Mouse (Mus musculus): Measurements from ENCODE around the gene Hbs1l. TPM values are rescaled to one million over a fixed set of nuclear protein-coding genes. Genes with fewer than 3 reads are reported as not detected.

Hbs1l gene
- polyA plus RNA-seq, 1 experiment from 2014 or later, result 142 TPM

DNA sequence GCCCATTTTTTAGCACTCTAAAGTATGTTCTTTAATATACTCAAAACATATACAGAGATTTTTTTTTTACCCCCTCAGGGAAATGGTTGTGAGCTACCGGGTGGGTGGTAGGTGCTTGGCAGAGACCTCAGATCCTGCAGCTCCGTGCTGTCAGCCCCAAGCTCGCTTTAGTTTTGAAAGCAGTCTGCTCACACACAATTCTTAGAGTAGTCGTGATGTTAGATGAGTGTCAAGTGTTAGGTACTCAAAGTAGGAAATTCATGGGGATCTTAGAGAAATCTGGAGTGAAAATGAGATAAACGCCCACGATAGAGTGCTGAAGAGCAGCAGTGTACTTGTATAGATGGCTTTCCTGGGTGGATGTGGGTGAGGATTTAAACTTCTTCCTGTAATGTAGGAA is 24.8 kb downstream of the Hbs1l start:
- H3K36me3 ChIP-seq (ENCODE audit: control insufficient read depth, insufficient read depth, low read length), result no peaks in the 10 kb centered on the region; the same call in 1 of the 2 replicates
- no peaks in the 10 kb centered on the region for H3K27me3 ChIP-seq (ENCODE audit: control insufficient read depth, insufficient read depth, low read length)
- WGBS, result 90% methylated on average over 6 of the region's 6 CpGs
- H3K9ac ChIP-seq (ENCODE audit: low read length), result no peak overlapping the region
- ATAC-seq (replicated peaks; ENCODE audit: low FRiP score) (no peak), DNase-seq (ENCODE audit: low spot score) (no peak)
- H3K4me2 ChIP-seq (ENCODE audit: low read depth, low read length, severe bottlenecking), result no peak overlapping the region
- no peak overlapping the region for H3K27ac ChIP-seq (ENCODE audit: low read depth, low read length)
- H3K9me3 ChIP-seq (ENCODE audit: control insufficient read depth, low read length), result no peaks in the 10 kb centered on the region
- no peaks in the 10 kb centered on the region for H3K4me1 ChIP-seq (replicated peaks; ENCODE audit: control insufficient read depth, insufficient read depth, low read length)
- no peak overlapping the region for H3K4me3 ChIP-seq (ENCODE audit: low read depth, low read length)

DNA sequence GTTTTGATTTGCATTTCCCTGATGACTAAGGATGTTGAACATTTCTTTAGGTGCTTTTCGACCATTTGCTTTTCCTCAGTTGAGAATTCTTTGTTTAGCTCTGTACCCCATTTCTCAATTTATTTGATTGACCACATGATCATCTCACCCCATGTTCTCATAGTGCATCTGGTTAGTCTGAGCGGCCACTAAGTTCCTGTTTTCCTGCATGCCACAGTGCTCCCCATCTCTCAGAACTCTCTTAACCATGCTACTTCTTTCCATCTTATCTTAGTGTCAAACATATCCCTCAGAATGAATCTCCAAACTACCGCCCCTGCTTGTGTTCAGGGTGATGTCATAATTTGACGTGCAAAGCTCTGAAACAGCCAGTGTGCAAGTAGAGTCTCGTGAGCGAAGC is 30.6 kb downstream of the Hbs1l start:
- WGBS, result 91% methylated on average over 6 of the region's 6 CpGs

DNA sequence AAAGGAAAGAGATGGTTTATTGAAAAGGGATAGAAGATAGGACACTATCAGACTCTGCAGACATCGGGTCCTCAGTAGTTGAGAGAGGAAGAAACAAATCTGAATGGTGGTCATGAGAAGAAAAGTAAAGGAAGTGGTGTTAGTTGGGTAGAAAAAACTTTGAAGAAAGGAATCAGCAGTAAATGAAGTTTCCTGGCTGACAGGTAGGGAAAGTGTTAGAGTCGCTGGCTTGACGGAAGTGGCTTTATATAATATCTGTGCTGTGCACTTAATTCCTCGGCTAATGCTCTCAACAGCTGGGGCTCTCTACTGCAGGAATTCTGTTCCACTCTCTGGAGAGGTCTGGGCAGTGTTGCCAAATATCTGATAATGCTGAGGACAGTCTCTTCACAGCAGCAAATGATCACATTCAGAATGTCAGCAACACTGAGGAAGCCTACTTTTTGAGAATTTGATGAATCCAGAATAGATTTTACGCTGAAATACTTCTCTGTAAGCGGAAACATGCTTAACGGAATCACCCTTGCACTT is 31.9 kb downstream of the Hbs1l start:
- 95% methylated on average over 7 of the region's 7 CpGs for WGBS
- H3K4me2 ChIP-seq (ENCODE audit: low read depth, low read length, severe bottlenecking), result no peak overlapping the region
- ATAC-seq (replicated peaks; ENCODE audit: low FRiP score), result no peak
- no peaks in the 10 kb centered on the region for H3K9me3 ChIP-seq (ENCODE audit: control insufficient read depth, low read length)
- no peak overlapping the region for H3K27ac ChIP-seq (ENCODE audit: low read depth, low read length)
- no peaks in the 10 kb centered on the region for H3K4me1 ChIP-seq (replicated peaks; ENCODE audit: control insufficient read depth, insufficient read depth, low read length)
- no peaks in the 10 kb centered on the region for H3K27me3 ChIP-seq (ENCODE audit: control insufficient read depth, insufficient read depth, low read length)
- no peak overlapping the region for H3K4me3 ChIP-seq (ENCODE audit: low read depth, low read length)
- H3K9ac ChIP-seq (ENCODE audit: low read length), result no peak overlapping the region
- no peaks in the 10 kb centered on the region for H3K36me3 ChIP-seq (ENCODE audit: control insufficient read depth, insufficient read depth, low read length)
- DNase-seq (ENCODE audit: low spot score), result no peak

More for the DNA sequence above, 30.6 kb downstream of the Hbs1l start:
- no peak overlapping the region for H3K4me2 ChIP-seq (ENCODE audit: low read depth, low read length, severe bottlenecking)
- no peak for ATAC-seq (replicated peaks; ENCODE audit: low FRiP score)
- H3K9me3 ChIP-seq (ENCODE audit: control insufficient read depth, low read length), result no peaks in the 10 kb centered on the region
- no peak overlapping the region for H3K9ac ChIP-seq (ENCODE audit: low read length)
- H3K36me3 ChIP-seq (ENCODE audit: control insufficient read depth, insufficient read depth, low read length), result no peaks in the 10 kb centered on the region
- H3K27me3 ChIP-seq (ENCODE audit: control insufficient read depth, insufficient read depth, low read length), result no peaks in the 10 kb centered on the region
- no peak overlapping the region for H3K4me3 ChIP-seq (ENCODE audit: low read depth, low read length)
- H3K27ac ChIP-seq (ENCODE audit: low read depth, low read length), result no peak overlapping the region
- DNase-seq (ENCODE audit: low spot score), result no peak
- no peaks in the 10 kb centered on the region for H3K4me1 ChIP-seq (replicated peaks; ENCODE audit: control insufficient read depth, insufficient read depth, low read length)

DNA sequence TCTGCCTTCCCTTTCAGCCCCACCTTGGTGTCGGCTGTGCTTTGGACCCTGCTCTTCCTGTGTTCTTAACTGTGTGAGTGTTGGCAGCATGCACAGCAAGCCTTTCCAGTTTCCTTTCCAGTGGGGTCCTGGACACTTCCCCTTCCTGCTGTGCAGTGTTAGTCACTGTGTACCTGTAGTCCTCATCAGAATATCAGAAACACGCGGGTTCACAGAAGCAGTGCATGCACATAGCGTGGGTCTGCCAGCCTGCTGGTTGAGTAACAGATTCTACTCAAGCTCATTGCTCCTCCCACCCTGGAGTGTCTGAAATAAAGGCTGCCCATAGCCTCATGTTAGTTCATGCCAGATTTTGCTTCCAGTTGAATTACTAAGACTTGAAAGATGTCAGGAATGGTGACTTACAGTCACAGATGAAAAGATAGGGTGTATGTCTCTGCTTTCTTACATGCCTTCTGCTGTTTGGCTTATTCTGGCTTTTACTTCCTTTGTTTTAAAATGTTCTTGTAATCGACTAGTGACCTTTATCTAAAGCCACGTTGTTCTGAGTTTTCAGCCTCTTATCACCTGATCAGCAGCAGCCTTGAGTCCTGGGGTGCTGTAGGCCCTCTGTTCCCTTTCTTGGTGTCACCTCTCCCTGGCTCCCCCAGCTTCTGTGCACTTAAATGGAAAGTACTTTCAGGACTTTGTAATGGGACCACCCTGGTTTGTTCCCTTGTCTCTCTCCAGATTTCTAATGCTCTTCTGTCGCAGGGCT is 38.7 kb downstream of the Hbs1l start:
- DNase-seq (ENCODE audit: low spot score), result no peak
- Histone ChIP-seq H3K4me2 (ENCODE audit: low read depth, low read length, severe bottlenecking) (no peak overlapping the region), H3K9me3 (ENCODE audit: control insufficient read depth, low read length) (peaks cover 4% of the 10 kb centered on the region; the same call in 1 of the 2 replicates), H3K36me3 (ENCODE audit: control insufficient read depth, insufficient read depth, low read length) (peaks cover 7% of the 10 kb centered on the region), H3K27me3 (ENCODE audit: control insufficient read depth, insufficient read depth, low read length) (no peaks in the 10 kb centered on the region), H3K9ac (ENCODE audit: low read length) (no peak overlapping the region), H3K27ac (ENCODE audit: low read depth, low read length) (no peak overlapping the region), H3K4me3 (ENCODE audit: low read depth, low read length) (no peak overlapping the region), H3K4me1 (replicated peaks; ENCODE audit: control insufficient read depth, insufficient read depth, low read length) (no peaks in the 10 kb centered on the region)
- 84% methylated on average over 7 of the region's 7 CpGs for WGBS
- ATAC-seq (replicated peaks; ENCODE audit: low FRiP score), result no peak

DNA sequence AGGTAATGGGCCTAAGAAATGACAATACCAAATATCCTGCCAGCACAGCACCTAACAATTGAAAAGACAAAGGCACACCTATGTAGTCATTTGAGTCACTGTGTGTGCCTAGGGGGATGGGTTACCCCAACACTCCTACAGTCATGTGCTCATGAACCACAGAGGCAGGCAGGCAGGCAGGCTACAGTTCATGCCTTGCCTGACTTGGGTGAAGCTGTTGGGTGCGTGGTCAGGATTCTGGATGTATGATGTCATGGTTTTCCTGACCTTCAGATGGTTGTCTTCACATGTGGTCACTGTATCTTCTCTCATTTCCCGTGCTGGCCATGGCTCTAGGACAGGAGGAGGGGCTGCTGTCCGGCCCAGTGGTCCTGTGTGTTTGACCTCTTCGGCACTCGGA is 39.8 kb downstream of the Hbs1l start:
- DNase-seq (ENCODE audit: low spot score) (no peak), ATAC-seq (replicated peaks; ENCODE audit: low FRiP score) (no peak)
- H3K27me3 ChIP-seq (ENCODE audit: control insufficient read depth, insufficient read depth, low read length), result no peaks in the 10 kb centered on the region
- peaks cover 4% of the 10 kb centered on the region; the same call in 1 of the 2 replicates for H3K9me3 ChIP-seq (ENCODE audit: control insufficient read depth, low read length)
- no peak overlapping the region for H3K4me3 ChIP-seq (ENCODE audit: low read depth, low read length)
- no peak overlapping the region for H3K27ac ChIP-seq (ENCODE audit: low read depth, low read length)
- peaks cover 7% of the 10 kb centered on the region for H3K36me3 ChIP-seq (ENCODE audit: control insufficient read depth, insufficient read depth, low read length)
- no peak overlapping the region for H3K9ac ChIP-seq (ENCODE audit: low read length)
- WGBS, result 89% methylated on average over 5 of the region's 5 CpGs
- H3K4me2 ChIP-seq (ENCODE audit: low read depth, low read length, severe bottlenecking), result no peak overlapping the region
- H3K4me1 ChIP-seq (replicated peaks; ENCODE audit: control insufficient read depth, insufficient read depth, low read length), result no peaks in the 10 kb centered on the region

DNA sequence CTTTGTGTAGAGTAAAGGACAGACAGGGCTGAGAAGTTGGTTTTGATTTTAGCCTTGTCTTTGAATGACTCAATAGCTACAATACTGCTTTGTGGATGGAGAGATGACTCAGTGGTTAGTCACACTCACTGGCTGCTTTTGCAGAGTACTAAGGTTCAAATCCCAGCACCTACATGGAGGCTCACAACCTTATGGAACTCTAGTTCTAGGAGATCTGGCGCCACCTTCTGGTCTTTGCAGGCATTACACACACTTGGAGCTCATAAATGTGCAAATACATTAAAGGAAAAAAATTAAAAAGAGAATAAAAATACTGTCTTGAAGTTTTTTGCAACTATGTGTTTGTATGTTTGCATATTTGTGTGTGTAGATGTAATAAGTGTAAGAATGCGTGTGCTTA is 41.4 kb downstream of the Hbs1l start:
- H3K36me3 ChIP-seq (ENCODE audit: control insufficient read depth, insufficient read depth, low read length), result peaks cover 7% of the 10 kb centered on the region

DNA sequence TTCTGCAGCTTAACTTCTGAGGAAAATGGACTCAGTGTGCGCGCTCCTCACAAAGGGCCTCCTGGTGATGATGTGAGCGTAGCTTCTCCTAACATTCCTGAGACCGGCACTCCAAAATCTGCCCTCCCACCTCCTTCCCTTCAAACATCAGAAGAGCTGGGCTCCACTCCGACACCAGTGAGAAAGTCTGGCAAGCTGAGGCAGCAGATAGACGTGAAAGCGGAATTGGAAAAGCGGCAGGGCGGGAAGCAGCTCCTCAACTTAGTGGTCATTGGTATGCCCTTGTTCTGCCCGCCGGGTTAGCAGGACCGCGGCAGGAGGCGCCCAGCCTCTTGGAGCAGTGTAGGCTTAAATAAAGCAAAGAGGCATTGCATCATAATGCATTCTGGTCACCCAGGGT is 45.9 kb downstream of the Hbs1l start:
- H3K4me2 ChIP-seq (ENCODE audit: low read depth, low read length, severe bottlenecking), result no peak overlapping the region
- H3K4me1 ChIP-seq (replicated peaks; ENCODE audit: control insufficient read depth, insufficient read depth, low read length), result no peaks in the 10 kb centered on the region
- no peak overlapping the region for H3K4me3 ChIP-seq (ENCODE audit: low read depth, low read length)
- DNase-seq (ENCODE audit: low spot score) (no peak), ATAC-seq (replicated peaks; ENCODE audit: low FRiP score) (no peak)
- H3K27me3 ChIP-seq (ENCODE audit: control insufficient read depth, insufficient read depth, low read length), result no peaks in the 10 kb centered on the region
- H3K9ac ChIP-seq (ENCODE audit: low read length), result no peak overlapping the region
- H3K27ac ChIP-seq (ENCODE audit: low read depth, low read length), result no peak overlapping the region
- WGBS, result 88% methylated on average over 14 of the region's 14 CpGs
- H3K9me3 ChIP-seq (ENCODE audit: control insufficient read depth, low read length), result peaks cover 4% of the 10 kb centered on the region; the same call in 1 of the 2 replicates
- peaks cover 5% of the 10 kb centered on the region for H3K36me3 ChIP-seq (ENCODE audit: control insufficient read depth, insufficient read depth, low read length)

More for the DNA sequence above, 41.4 kb downstream of the Hbs1l start:
- Histone ChIP-seq H3K9ac (ENCODE audit: low read length) (no peak overlapping the region), H3K27ac (ENCODE audit: low read depth, low read length) (no peak overlapping the region), H3K4me2 (ENCODE audit: low read depth, low read length, severe bottlenecking) (no peak overlapping the region), H3K27me3 (ENCODE audit: control insufficient read depth, insufficient read depth, low read length) (no peaks in the 10 kb centered on the region), H3K4me1 (replicated peaks; ENCODE audit: control insufficient read depth, insufficient read depth, low read length) (no peaks in the 10 kb centered on the region), H3K4me3 (ENCODE audit: low read depth, low read length) (no peak overlapping the region), H3K9me3 (ENCODE audit: control insufficient read depth, low read length) (peaks cover 4% of the 10 kb centered on the region; the same call in 1 of the 2 replicates)
- 56% methylated on average over 2 of the region's 2 CpGs for WGBS
- DNase-seq (ENCODE audit: low spot score) (no peak), ATAC-seq (replicated peaks; ENCODE audit: low FRiP score) (no peak)

DNA sequence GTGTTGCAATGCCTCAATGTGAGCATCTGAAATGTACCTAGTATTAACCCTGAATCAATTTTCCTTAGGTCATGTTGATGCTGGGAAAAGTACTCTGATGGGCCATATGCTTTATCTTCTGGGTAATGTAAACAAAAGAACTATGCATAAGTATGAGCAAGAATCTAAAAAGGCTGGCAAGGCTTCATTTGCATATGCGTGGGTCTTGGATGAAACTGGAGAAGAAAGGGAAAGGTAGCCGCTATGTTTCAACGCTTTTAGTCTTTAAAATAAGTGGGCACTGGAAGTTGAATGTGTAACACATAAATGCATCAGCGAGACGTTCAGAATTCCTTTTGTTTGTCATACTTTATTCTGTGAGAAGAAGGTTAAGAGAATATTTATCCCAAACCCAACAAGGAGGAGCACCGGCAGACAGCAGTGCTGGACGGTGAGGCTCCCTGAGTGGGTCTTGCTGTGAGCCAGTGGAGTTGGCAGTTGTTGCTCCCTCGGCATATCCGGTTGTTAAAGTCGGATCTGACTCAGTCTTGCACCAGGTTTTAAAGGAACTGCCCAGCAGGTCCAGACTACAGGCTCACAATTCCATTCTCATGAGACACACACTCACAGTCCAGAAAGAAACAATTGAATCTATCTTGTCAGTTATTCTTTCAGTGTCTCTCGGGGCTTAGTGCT is 46.7 kb downstream of the Hbs1l start:
- H3K27me3 ChIP-seq (ENCODE audit: control insufficient read depth, insufficient read depth, low read length), result no peaks in the 10 kb centered on the region
- H3K9ac ChIP-seq (ENCODE audit: low read length), result no peak overlapping the region
- H3K4me2 ChIP-seq (ENCODE audit: low read depth, low read length, severe bottlenecking), result no peak overlapping the region
- WGBS, result 87% methylated on average over 11 of the region's 11 CpGs
- no peak overlapping the region for H3K4me3 ChIP-seq (ENCODE audit: low read depth, low read length)
- no peaks in the 10 kb centered on the region for H3K4me1 ChIP-seq (replicated peaks; ENCODE audit: control insufficient read depth, insufficient read depth, low read length)
- no peaks in the 10 kb centered on the region for H3K9me3 ChIP-seq (ENCODE audit: control insufficient read depth, low read length)
- no peak overlapping the region for H3K27ac ChIP-seq (ENCODE audit: low read depth, low read length)
- ATAC-seq (replicated peaks; ENCODE audit: low FRiP score) (no peak), DNase-seq (ENCODE audit: low spot score) (no peak)
- H3K36me3 ChIP-seq (ENCODE audit: control insufficient read depth, insufficient read depth, low read length), result peaks cover 3% of the 10 kb centered on the region; the same call in 1 of the 2 replicates

Data from forebrain, embryonic 11.5 days (tissue).